Mouse (Mus musculus): ENCODE measurements around the gene Ttyh2. TPM values are rescaled to one million over a fixed set of nuclear protein-coding genes. Genes with fewer than 3 reads are reported as not detected.

Ttyh2 gene
- polyA plus RNA-seq, 1 experiment from 2014 or later, result 41.1 TPM

GRCm38 (mm10) chr11:114714526-114714925 is 39.3 kb downstream of the Ttyh2 start:
- Histone ChIP-seq H3K27ac (replicated peaks; ENCODE audit: low read depth, low read length) (no peak overlapping the region), H3K4me3 (ENCODE audit: low read depth, low read length) (no peak overlapping the region), H3K4me1 (ENCODE audit: control insufficient read depth, insufficient read depth, low read length) (no peaks in the 10 kb centered on the region), H3K27me3 (replicated peaks; ENCODE audit: control insufficient read depth, insufficient read depth, low read length) (no peaks in the 10 kb centered on the region), H3K9ac (ENCODE audit: low read depth, low read length) (no peak overlapping the region), H3K4me2 (ENCODE audit: low read depth, low read length) (no peak overlapping the region), H3K36me3 (ENCODE audit: control insufficient read depth, insufficient read depth, low read length) (peaks cover 28% of the 10 kb centered on the region), H3K9me3 (ENCODE audit: control insufficient read depth, low read length) (no peaks in the 10 kb centered on the region)
- 86% methylated on average over 6 of the region's 6 CpGs for WGBS
- no peak for ATAC-seq (ENCODE audit: low read depth)
- no peak for DNase-seq (ENCODE audit: low spot score)

GRCm38 (mm10) chr11:114715531-114715930 is 40.3 kb downstream of the Ttyh2 start:
- no peak overlapping the region for H3K4me3 ChIP-seq (ENCODE audit: low read depth, low read length)
- no peak overlapping the region for H3K27ac ChIP-seq (replicated peaks; ENCODE audit: low read depth, low read length)
- H3K27me3 ChIP-seq (replicated peaks; ENCODE audit: control insufficient read depth, insufficient read depth, low read length), result no peaks in the 10 kb centered on the region
- H3K9ac ChIP-seq (ENCODE audit: low read depth, low read length), result no peak overlapping the region
- DNase-seq (ENCODE audit: low spot score) (no peak), ATAC-seq (ENCODE audit: low read depth) (no peak)
- peaks cover 20% of the 10 kb centered on the region for H3K36me3 ChIP-seq (ENCODE audit: control insufficient read depth, insufficient read depth, low read length)
- 77% methylated on average over 7 of the region's 7 CpGs for WGBS
- no peaks in the 10 kb centered on the region for H3K9me3 ChIP-seq (ENCODE audit: control insufficient read depth, low read length)
- H3K4me1 ChIP-seq (ENCODE audit: control insufficient read depth, insufficient read depth, low read length), result no peaks in the 10 kb centered on the region
- H3K4me2 ChIP-seq (ENCODE audit: low read depth, low read length), result no peak overlapping the region

GRCm38 (mm10) chr11:114720535-114720934 is 45.3 kb downstream of the Ttyh2 start:
- Histone ChIP-seq H3K9me3 (ENCODE audit: control insufficient read depth, low read length) (no peaks in the 10 kb centered on the region), H3K27me3 (replicated peaks; ENCODE audit: control insufficient read depth, insufficient read depth, low read length) (no peaks in the 10 kb centered on the region), H3K4me3 (ENCODE audit: low read depth, low read length) (no peak overlapping the region), H3K4me1 (ENCODE audit: control insufficient read depth, insufficient read depth, low read length) (peaks cover 6% of the 10 kb centered on the region; the same call in 1 of the 2 replicates), H3K4me2 (ENCODE audit: low read depth, low read length) (no peak overlapping the region), H3K9ac (ENCODE audit: low read depth, low read length) (no peak overlapping the region), H3K36me3 (ENCODE audit: control insufficient read depth, insufficient read depth, low read length) (no peaks in the 10 kb centered on the region), H3K27ac (replicated peaks; ENCODE audit: low read depth, low read length) (no peak overlapping the region)
- no peak for ATAC-seq (ENCODE audit: low read depth)
- 88% methylated on average over 10 of the region's 10 CpGs for WGBS
- no peak for DNase-seq (ENCODE audit: low spot score)

GRCm38 (mm10) chr11:114722438-114722837 is 47.2 kb downstream of the Ttyh2 start:
- Histone ChIP-seq H3K9ac (ENCODE audit: low read depth, low read length) (no peak overlapping the region), H3K4me2 (ENCODE audit: low read depth, low read length) (no peak overlapping the region), H3K27ac (replicated peaks; ENCODE audit: low read depth, low read length) (no peak overlapping the region), H3K27me3 (replicated peaks; ENCODE audit: control insufficient read depth, insufficient read depth, low read length) (no peaks in the 10 kb centered on the region), H3K4me3 (ENCODE audit: low read depth, low read length) (no peak overlapping the region), H3K9me3 (ENCODE audit: control insufficient read depth, low read length) (no peaks in the 10 kb centered on the region), H3K4me1 (ENCODE audit: control insufficient read depth, insufficient read depth, low read length) (peaks cover 10% of the 10 kb centered on the region), H3K36me3 (ENCODE audit: control insufficient read depth, insufficient read depth, low read length) (no peaks in the 10 kb centered on the region)
- no peak for ATAC-seq (ENCODE audit: low read depth)
- WGBS, result 83% methylated on average over 8 of the region's 8 CpGs
- DNase-seq (ENCODE audit: low spot score), result no peak

GRCm38 (mm10) chr11:114723030-114723429 is 47.8 kb downstream of the Ttyh2 start:
- Histone ChIP-seq H3K27ac (replicated peaks; ENCODE audit: low read depth, low read length) (no peak overlapping the region), H3K4me2 (ENCODE audit: low read depth, low read length) (no peak overlapping the region), H3K27me3 (replicated peaks; ENCODE audit: control insufficient read depth, insufficient read depth, low read length) (no peaks in the 10 kb centered on the region), H3K36me3 (ENCODE audit: control insufficient read depth, insufficient read depth, low read length) (no peaks in the 10 kb centered on the region), H3K4me1 (ENCODE audit: control insufficient read depth, insufficient read depth, low read length) (peaks cover 13% of the 10 kb centered on the region), H3K4me3 (ENCODE audit: low read depth, low read length) (no peak overlapping the region), H3K9me3 (ENCODE audit: control insufficient read depth, low read length) (no peaks in the 10 kb centered on the region), H3K9ac (ENCODE audit: low read depth, low read length) (no peak overlapping the region)
- peak; percentile 73 for DNase-seq (ENCODE audit: low spot score)
- ATAC-seq (ENCODE audit: low read depth), result peak; percentile 8; the same call in 1 of the 2 replicates
- WGBS, result 57% methylated on average over 13 of the region's 13 CpGs

GRCm38 (mm10) chr11:114724787-114725590 is 49.8 kb downstream of the Ttyh2 start:
- DNase-seq (ENCODE audit: low spot score), result peak; percentile 97
- WGBS, result 25% methylated on average over 11 of the region's 11 CpGs
- ATAC-seq (ENCODE audit: low read depth), result peak; percentile 65

GRCm38 (mm10) chr11:114726965-114727825 is 52.0 kb downstream of the Ttyh2 start, which contains the start of gene Dnaic2:
TSS of gene Dnaic2 (plus strand) at chr11:114727408.
- Histone ChIP-seq H3K9ac (ENCODE audit: low read depth, low read length) (0 out of 2 replicates have a peak within 1 kb of the TSS, but pooled peaks have one; percentile 9), H3K27ac (replicated peaks; ENCODE audit: low read depth, low read length) (no peak within 1 kb of the TSS; the same call in 1 of the 2 replicates), H3K4me3 (ENCODE audit: low read depth, low read length) (peak within 1 kb of the TSS; percentile 27), H3K4me1 (ENCODE audit: control insufficient read depth, insufficient read depth, low read length) (peaks cover 24% of the 10 kb centered on the region), H3K36me3 (ENCODE audit: control insufficient read depth, insufficient read depth, low read length) (no peaks in the 10 kb centered on the region), H3K27me3 (replicated peaks; ENCODE audit: control insufficient read depth, insufficient read depth, low read length) (no peaks in the 10 kb centered on the region; the same call in 1 of the 2 replicates), H3K9me3 (ENCODE audit: control insufficient read depth, low read length) (no peaks in the 10 kb centered on the region), H3K4me2 (ENCODE audit: low read depth, low read length) (peak within 1 kb of the TSS; percentile 53)
- peak; percentile 72 for ATAC-seq (ENCODE audit: low read depth)
- WGBS, result 10% methylated on average over 34 of the region's 34 CpGs
- peak; percentile 88 for DNase-seq (ENCODE audit: low spot score)

More at GRCm38 (mm10) chr11:114724787-114725590, 49.8 kb downstream of the Ttyh2 start:
- Histone ChIP-seq H3K4me2 (ENCODE audit: low read depth, low read length) (peak overlapping the region; percentile 13; the same call in 1 of the 2 replicates), H3K36me3 (ENCODE audit: control insufficient read depth, insufficient read depth, low read length) (no peaks in the 10 kb centered on the region), H3K27ac (replicated peaks; ENCODE audit: low read depth, low read length) (peak overlapping the region; percentile 63), H3K4me1 (ENCODE audit: control insufficient read depth, insufficient read depth, low read length) (peaks cover 24% of the 10 kb centered on the region), H3K4me3 (ENCODE audit: low read depth, low read length) (no peak overlapping the region), H3K27me3 (replicated peaks; ENCODE audit: control insufficient read depth, insufficient read depth, low read length) (no peaks in the 10 kb centered on the region; the same call in 1 of the 2 replicates), H3K9me3 (ENCODE audit: control insufficient read depth, low read length) (no peaks in the 10 kb centered on the region), H3K9ac (ENCODE audit: low read depth, low read length) (no peak overlapping the region)

- H3K9me3 ChIP-seq (ENCODE audit: control insufficient read depth, low read length), result no peaks in the 10 kb centered on the region
- WGBS, result 26% methylated on average over 5 of the region's 5 CpGs
- no peak overlapping the region for H3K9ac ChIP-seq (ENCODE audit: low read depth, low read length)
- no peaks in the 10 kb centered on the region; the same call in 1 of the 2 replicates for H3K27me3 ChIP-seq (replicated peaks; ENCODE audit: control insufficient read depth, insufficient read depth, low read length)
- peak overlapping the region; percentile 53 for H3K4me2 ChIP-seq (ENCODE audit: low read depth, low read length)
- no peak for DNase-seq (ENCODE audit: low spot score)
- no peaks in the 10 kb centered on the region for H3K36me3 ChIP-seq (ENCODE audit: control insufficient read depth, insufficient read depth, low read length)
- H3K4me1 ChIP-seq (ENCODE audit: control insufficient read depth, insufficient read depth, low read length), result peaks cover 24% of the 10 kb centered on the region
- H3K4me3 ChIP-seq (ENCODE audit: low read depth, low read length), result no peak overlapping the region
- H3K27ac ChIP-seq (replicated peaks; ENCODE audit: low read depth, low read length), result no peak overlapping the region; the same call in 1 of the 2 replicates
- no peak for ATAC-seq (ENCODE audit: low read depth)
Measured at GRCm38 (mm10) chr11:114727826-114728186, 52.6 kb downstream of the Ttyh2 start.

All from embryonic facial prominence, embryonic 14.5 days (tissue).